Mouse (Mus musculus): Measurements from ENCODE around the gene Srcap. TPM values are rescaled to one million over a fixed set of nuclear protein-coding genes. Genes with fewer than 3 reads are reported as not detected.

The Srcap gene
- polyA plus RNA-seq, 1 experiment from 2014 or later, result 51.3 TPM

Small RNA genes lying within 50 kb of the gene (microRNA-seq; reads per million reads assigned to microRNA genes)
- not detected for gene Gm47278
- gene Mir7060, result not detected

Other genes with a start within 250 kb of the Srcap start
- 59.7 and 60.7 TPM in 2 replicates for gene Sephs2, start 237.9 kb upstream of the Srcap start, polyA plus RNA-seq (2015; fragmentation: Nextera tagmentation; extraction: Ambion mirVana)
- gene Itgal, start 215.7 kb upstream of the Srcap start, polyA plus RNA-seq (2015; fragmentation: Nextera tagmentation; extraction: Ambion mirVana), result 0.32 and 0.38 TPM in 2 replicates
- gene Zfp768, start 166.4 kb upstream of the Srcap start, polyA plus RNA-seq (2015; fragmentation: Nextera tagmentation; extraction: Ambion mirVana), result 17.1 and 17.3 TPM in 2 replicates
- 8.1 and 8.6 TPM in 2 replicates for gene Zfp747, start 135.9 kb upstream of the Srcap start, polyA plus RNA-seq (2015; fragmentation: Nextera tagmentation; extraction: Ambion mirVana)
- gene 9130019O22Rik, start 124.8 kb upstream of the Srcap start, polyA plus RNA-seq (2015; fragmentation: Nextera tagmentation; extraction: Ambion mirVana), result 5.4 and 5.7 TPM in 2 replicates
- gene E430018J23Rik, start 118.4 kb upstream of the Srcap start, polyA plus RNA-seq (2015; fragmentation: Nextera tagmentation; extraction: Ambion mirVana), result 7.7 TPM in 2 replicates
- gene Zfp764, start 105.2 kb upstream of the Srcap start, polyA plus RNA-seq (2015; fragmentation: Nextera tagmentation; extraction: Ambion mirVana), result 4.0 and 4.8 TPM in 2 replicates
- gene Zfp688, start 89.9 kb upstream of the Srcap start, polyA plus RNA-seq (2015; fragmentation: Nextera tagmentation; extraction: Ambion mirVana), result 34.1 and 35.0 TPM in 2 replicates
- gene Zfp689, start 62.8 kb upstream of the Srcap start, polyA plus RNA-seq (2015; fragmentation: Nextera tagmentation; extraction: Ambion mirVana), result 15.0 and 16.2 TPM in 2 replicates
- 40.5 and 44.0 TPM in 2 replicates for gene Prr14, start 52.4 kb upstream of the Srcap start, polyA plus RNA-seq (2015; fragmentation: Nextera tagmentation; extraction: Ambion mirVana)
- gene Fbrs, start 32.8 kb upstream of the Srcap start, polyA plus RNA-seq (2015; fragmentation: Nextera tagmentation; extraction: Ambion mirVana), result 10.8 and 13.7 TPM in 2 replicates
- 17.6 and 19.0 TPM in 2 replicates for gene Gm42715, start 7.6 kb downstream of the Srcap start, polyA plus RNA-seq (2015; fragmentation: Nextera tagmentation; extraction: Ambion mirVana)
- 6.6 and 8.2 TPM in 2 replicates for gene Tmem265, start 49.4 kb downstream of the Srcap start, polyA plus RNA-seq (2015; fragmentation: Nextera tagmentation; extraction: Ambion mirVana)
- 55.1 and 60.5 TPM in 2 replicates for gene Phkg2, start 61.4 kb downstream of the Srcap start, polyA plus RNA-seq (2015; fragmentation: Nextera tagmentation; extraction: Ambion mirVana)
- gene Ccdc189, start 76.6 kb downstream of the Srcap start, polyA plus RNA-seq (2015; fragmentation: Nextera tagmentation; extraction: Ambion mirVana), result 10.7 and 13.0 TPM in 2 replicates
- gene Rnf40, start 76.8 kb downstream of the Srcap start, polyA plus RNA-seq (2015; fragmentation: Nextera tagmentation; extraction: Ambion mirVana), result 49.9 and 50.5 TPM in 2 replicates
- 22.2 and 25.0 TPM in 2 replicates for gene Zfp629, start 103.8 kb downstream of the Srcap start, polyA plus RNA-seq (2015; fragmentation: Nextera tagmentation; extraction: Ambion mirVana)
- gene Bcl7c, start 196.9 kb downstream of the Srcap start, polyA plus RNA-seq (2015; fragmentation: Nextera tagmentation; extraction: Ambion mirVana), result 47.0 and 50.8 TPM in 2 replicates
- gene Ctf1, start 200.8 kb downstream of the Srcap start, polyA plus RNA-seq (2015; fragmentation: Nextera tagmentation; extraction: Ambion mirVana), result 2.8 and 3.3 TPM in 2 replicates
- 0.18 TPM in 1 of 2 replicates, not detected in the other for gene Ctf2, start 220.2 kb downstream of the Srcap start, polyA plus RNA-seq (2015; fragmentation: Nextera tagmentation; extraction: Ambion mirVana)
- 9.0 and 9.3 TPM in 2 replicates for gene Fbxl19, start 232.6 kb downstream of the Srcap start, polyA plus RNA-seq (2015; fragmentation: Nextera tagmentation; extraction: Ambion mirVana)

All from hindbrain, embryonic 13.5 days (tissue).